Mouse (Mus musculus): ENCODE measurements around the gene Kpnb1. TPM values are rescaled to one million over a fixed set of nuclear protein-coding genes. Genes with fewer than 3 reads are reported as not detected.
A peak's percentile ranks its signal among the peaks of the same experiment; 100 is the strongest.

Gene Kpnb1
- polyA plus RNA-seq, 1 experiment from 2014 or later = 79.9 TPM

DNA sequence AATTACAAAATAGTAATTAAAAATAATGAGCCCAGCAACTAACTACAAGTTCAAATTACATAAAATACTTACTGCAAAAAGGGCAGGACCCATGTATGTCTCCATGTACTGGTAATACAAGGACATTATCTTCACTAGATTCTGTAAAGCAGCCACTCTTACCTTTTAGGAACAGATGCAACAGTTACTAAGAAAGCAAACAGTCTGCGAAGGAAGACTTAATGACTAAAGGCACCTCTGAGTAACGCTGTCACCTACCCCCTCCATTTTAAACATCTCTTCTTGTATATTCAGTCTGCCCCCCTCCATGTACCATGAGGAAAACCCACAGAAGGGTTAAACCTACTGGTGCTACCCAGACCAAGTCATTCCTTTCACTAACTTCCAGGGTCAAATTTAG, 9.5 kb downstream of the Kpnb1 start:
- no peak for ATAC-seq (replicated peaks; ENCODE audit: low FRiP score, low TSS enrichment, low read depth)
- peaks cover 100% of the 10 kb centered on the region for H3K36me3 ChIP-seq (ENCODE audit: control insufficient read depth, insufficient read depth, low read length)
- H3K4me2 ChIP-seq (ENCODE audit: low read length) = no peak overlapping the region
- H3K27ac ChIP-seq (ENCODE audit: low read depth) = no peak overlapping the region
- H3K4me3 ChIP-seq (ENCODE audit: low read depth, low read length) = no peak overlapping the region
- no peaks in the 10 kb centered on the region; the same call in 1 of the 2 replicates for H3K4me1 ChIP-seq (replicated peaks; ENCODE audit: control insufficient read depth, insufficient read depth, low read length)
- no peaks in the 10 kb centered on the region for H3K27me3 ChIP-seq (replicated peaks; ENCODE audit: control insufficient read depth, insufficient read depth, low read length)
- no peak for DNase-seq (ENCODE audit: low spot score)
- H3K9me3 ChIP-seq (ENCODE audit: control insufficient read depth, low read length) = no peaks in the 10 kb centered on the region
- no peak overlapping the region for H3K9ac ChIP-seq (ENCODE audit: low read length)
- WGBS = 96% methylated on average over 2 of the region's 2 CpGs

DNA sequence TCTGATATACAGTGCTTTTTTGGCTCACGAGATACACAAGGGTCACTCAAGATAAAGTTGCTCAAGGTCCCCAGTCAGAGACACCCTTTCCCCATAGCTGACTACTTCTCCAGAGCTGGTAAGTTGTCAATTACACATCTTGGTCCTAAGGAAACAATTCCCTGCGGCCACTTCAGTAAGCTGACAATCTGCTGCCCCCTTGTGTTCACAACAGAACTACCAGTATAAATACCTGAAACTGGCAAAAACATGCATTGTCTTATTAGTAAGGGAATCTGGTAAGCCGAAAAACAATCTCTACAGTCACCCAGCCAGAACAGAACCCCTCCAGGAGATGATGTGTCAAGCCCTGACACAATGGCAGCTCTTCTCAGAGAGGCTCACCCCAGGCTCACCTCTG, 10.8 kb downstream of the Kpnb1 start:
- WGBS = 55% methylated on average over 3 of the region's 3 CpGs
- Histone ChIP-seq H3K9me3 (ENCODE audit: control insufficient read depth, low read length) (no peaks in the 10 kb centered on the region), H3K4me2 (ENCODE audit: low read length) (no peak overlapping the region), H3K4me1 (replicated peaks; ENCODE audit: control insufficient read depth, insufficient read depth, low read length) (no peaks in the 10 kb centered on the region), H3K27ac (ENCODE audit: low read depth) (no peak overlapping the region), H3K4me3 (ENCODE audit: low read depth, low read length) (no peak overlapping the region), H3K36me3 (ENCODE audit: control insufficient read depth, insufficient read depth, low read length) (peaks cover 100% of the 10 kb centered on the region), H3K9ac (ENCODE audit: low read length) (no peak overlapping the region), H3K27me3 (replicated peaks; ENCODE audit: control insufficient read depth, insufficient read depth, low read length) (no peaks in the 10 kb centered on the region)
- no peak for DNase-seq (ENCODE audit: low spot score)
- ATAC-seq (replicated peaks; ENCODE audit: low FRiP score, low TSS enrichment, low read depth) = no peak

DNA sequence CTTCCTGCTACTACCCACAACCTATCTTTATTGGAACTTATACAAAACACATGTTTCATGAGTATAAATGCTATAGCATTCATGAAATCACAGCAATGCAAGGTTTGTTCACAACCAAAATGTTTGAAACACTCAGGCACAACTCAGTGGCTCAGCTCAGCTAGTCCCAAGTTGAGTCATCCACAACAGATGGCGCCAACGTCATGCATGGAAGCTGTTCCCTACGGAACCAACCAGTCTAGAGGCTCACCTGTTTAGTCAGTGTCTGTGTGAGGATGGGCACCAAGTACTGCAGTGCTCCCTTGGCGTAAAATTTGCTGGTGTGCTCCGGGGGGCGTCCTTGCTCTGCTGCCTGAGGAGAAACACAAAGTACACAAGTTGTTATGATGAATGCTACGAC, 12.2 kb downstream of the Kpnb1 start:
- ATAC-seq (replicated peaks; ENCODE audit: low FRiP score, low TSS enrichment, low read depth) = no peak
- WGBS = 94% methylated on average over 7 of the region's 7 CpGs
- no peak overlapping the region for H3K9ac ChIP-seq (ENCODE audit: low read length)
- no peak overlapping the region for H3K4me2 ChIP-seq (ENCODE audit: low read length)
- no peak overlapping the region for H3K4me3 ChIP-seq (ENCODE audit: low read depth, low read length)
- no peaks in the 10 kb centered on the region for H3K9me3 ChIP-seq (ENCODE audit: control insufficient read depth, low read length)
- no peak overlapping the region for H3K27ac ChIP-seq (ENCODE audit: low read depth)
- no peaks in the 10 kb centered on the region for H3K4me1 ChIP-seq (replicated peaks; ENCODE audit: control insufficient read depth, insufficient read depth, low read length)
- H3K36me3 ChIP-seq (ENCODE audit: control insufficient read depth, insufficient read depth, low read length) = peaks cover 100% of the 10 kb centered on the region
- DNase-seq (ENCODE audit: low spot score) = no peak
- H3K27me3 ChIP-seq (replicated peaks; ENCODE audit: control insufficient read depth, insufficient read depth, low read length) = no peaks in the 10 kb centered on the region

DNA sequence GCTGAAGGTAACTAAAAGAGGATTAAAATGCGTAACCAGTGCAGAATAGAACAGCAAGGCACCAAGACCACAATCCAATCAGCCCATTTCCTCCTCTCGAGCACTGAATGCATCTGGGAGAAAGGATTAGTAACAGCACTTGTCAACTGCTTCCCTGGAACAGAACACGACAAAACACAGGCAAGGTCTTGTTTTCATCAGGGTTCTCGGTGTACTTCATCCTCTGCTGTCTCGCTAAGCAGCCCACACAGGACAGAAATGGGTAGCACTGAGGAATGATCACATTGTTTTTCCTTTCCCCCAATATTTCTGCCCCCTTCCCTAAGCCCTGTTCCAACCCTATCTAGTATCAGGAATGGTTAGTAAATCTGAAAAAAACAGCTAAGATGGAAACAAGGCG, 27.3 kb downstream of the Kpnb1 start:
- ATAC-seq (replicated peaks; ENCODE audit: low FRiP score, low TSS enrichment, low read depth) (no peak), DNase-seq (ENCODE audit: low spot score) (no peak)
- no peak overlapping the region for H3K27ac ChIP-seq (ENCODE audit: low read depth)
- no peak overlapping the region for H3K9ac ChIP-seq (ENCODE audit: low read length)
- no peak overlapping the region for H3K4me2 ChIP-seq (ENCODE audit: low read length)
- no peaks in the 10 kb centered on the region for H3K27me3 ChIP-seq (replicated peaks; ENCODE audit: control insufficient read depth, insufficient read depth, low read length)
- H3K9me3 ChIP-seq (ENCODE audit: control insufficient read depth, low read length) = no peaks in the 10 kb centered on the region
- 62% methylated on average over 6 of the region's 6 CpGs for WGBS
- H3K36me3 ChIP-seq (ENCODE audit: control insufficient read depth, insufficient read depth, low read length) = peaks cover 93% of the 10 kb centered on the region
- no peaks in the 10 kb centered on the region for H3K4me1 ChIP-seq (replicated peaks; ENCODE audit: control insufficient read depth, insufficient read depth, low read length)
- H3K4me3 ChIP-seq (ENCODE audit: low read depth, low read length) = no peak overlapping the region

DNA sequence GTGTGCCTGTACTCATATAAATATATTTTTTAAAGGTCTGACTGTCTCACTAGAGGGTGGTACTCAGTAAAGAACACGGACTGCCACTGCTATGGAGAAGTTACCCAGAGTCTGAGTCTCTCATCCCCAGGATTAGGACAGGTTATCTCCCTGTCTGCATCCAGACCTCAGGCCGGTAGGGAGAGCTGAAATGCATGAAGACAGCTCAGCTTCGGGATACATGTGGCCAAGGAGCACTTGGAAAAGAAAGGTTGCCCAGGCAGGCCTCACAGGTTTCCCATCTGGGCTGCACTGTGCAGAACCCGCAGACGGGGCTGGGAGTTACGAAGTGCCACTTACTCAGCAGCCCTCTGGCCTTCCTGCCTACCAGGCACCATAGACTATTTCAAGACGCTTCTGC, 30.7 kb downstream of the Kpnb1 start:
- H3K4me3 ChIP-seq (ENCODE audit: low read depth, low read length) = no peak overlapping the region
- H3K9ac ChIP-seq (ENCODE audit: low read length) = no peak overlapping the region
- no peaks in the 10 kb centered on the region for H3K9me3 ChIP-seq (ENCODE audit: control insufficient read depth, low read length)
- no peak for DNase-seq (ENCODE audit: low spot score)
- H3K36me3 ChIP-seq (ENCODE audit: control insufficient read depth, insufficient read depth, low read length) = peaks cover 62% of the 10 kb centered on the region
- H3K4me1 ChIP-seq (replicated peaks; ENCODE audit: control insufficient read depth, insufficient read depth, low read length) = peaks cover 11% of the 10 kb centered on the region; the same call in 1 of the 2 replicates
- WGBS = 83% methylated on average over 7 of the region's 7 CpGs
- H3K27me3 ChIP-seq (replicated peaks; ENCODE audit: control insufficient read depth, insufficient read depth, low read length) = no peaks in the 10 kb centered on the region
- ATAC-seq (replicated peaks; ENCODE audit: low FRiP score, low TSS enrichment, low read depth) = no peak
- no peak overlapping the region for H3K4me2 ChIP-seq (ENCODE audit: low read length)
- H3K27ac ChIP-seq (ENCODE audit: low read depth) = no peak overlapping the region

DNA sequence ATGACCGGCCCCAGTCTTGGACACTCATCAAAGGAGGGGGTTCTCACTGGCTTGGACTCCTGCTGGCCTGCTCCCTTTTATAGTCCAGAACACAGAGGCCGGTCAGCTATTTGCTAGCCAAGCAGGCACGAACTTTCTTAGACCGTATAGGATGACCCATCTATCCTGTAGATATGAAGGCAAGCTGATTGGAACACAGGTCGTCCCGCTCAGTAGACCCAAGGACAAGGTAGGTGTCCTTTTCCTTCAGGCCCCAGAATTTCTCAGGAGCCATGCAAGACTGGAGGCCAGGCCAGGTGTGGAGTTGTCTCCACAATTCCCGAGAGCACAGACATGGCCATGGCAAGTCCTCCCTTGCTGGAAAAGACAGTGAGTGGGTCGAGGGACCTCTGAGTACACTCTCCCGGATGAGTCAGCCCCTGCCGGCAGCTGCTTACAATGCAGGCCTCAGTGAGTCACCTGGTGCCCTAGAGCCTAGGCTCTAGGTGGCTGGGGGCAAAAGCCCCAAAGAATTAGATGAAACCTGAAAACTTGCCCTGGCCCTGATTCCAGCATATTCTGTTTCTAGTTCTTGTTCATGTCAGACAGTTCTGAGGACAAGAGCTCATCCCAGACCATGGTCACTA, 34.9 kb downstream of the Kpnb1 start:
- Histone ChIP-seq H3K9ac (ENCODE audit: low read length) (no peak overlapping the region), H3K4me1 (replicated peaks; ENCODE audit: control insufficient read depth, insufficient read depth, low read length) (peaks cover 26% of the 10 kb centered on the region), H3K36me3 (ENCODE audit: control insufficient read depth, insufficient read depth, low read length) (peaks cover 24% of the 10 kb centered on the region), H3K4me3 (ENCODE audit: low read depth, low read length) (no peak overlapping the region), H3K27me3 (replicated peaks; ENCODE audit: control insufficient read depth, insufficient read depth, low read length) (no peaks in the 10 kb centered on the region), H3K9me3 (ENCODE audit: control insufficient read depth, low read length) (no peaks in the 10 kb centered on the region), H3K27ac (ENCODE audit: low read depth) (no peak overlapping the region), H3K4me2 (ENCODE audit: low read length) (no peak overlapping the region)
- 32% methylated on average over 10 of the region's 10 CpGs for WGBS
- ATAC-seq (replicated peaks; ENCODE audit: low FRiP score, low TSS enrichment, low read depth) (no peak), DNase-seq (ENCODE audit: low spot score) (no peak)

DNA sequence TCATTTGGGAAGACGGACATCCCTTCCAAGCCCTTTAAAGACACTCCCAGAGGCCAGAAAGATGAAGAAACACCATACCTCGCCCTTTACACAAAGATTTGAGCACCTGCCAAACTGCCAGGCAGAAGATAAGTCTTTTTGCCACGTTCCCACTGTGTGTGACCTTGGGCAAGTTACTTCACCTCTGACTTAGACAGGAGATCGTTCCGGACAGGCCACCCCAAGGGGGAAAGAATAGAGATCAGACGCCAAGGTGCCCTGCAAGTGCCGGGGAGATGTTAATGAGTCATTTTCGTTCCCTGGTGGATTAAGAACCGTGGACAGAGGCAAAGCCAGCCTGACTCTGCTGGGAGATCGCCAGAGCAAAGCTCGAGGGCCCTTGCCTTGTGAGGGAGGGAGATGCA, 35.7 kb downstream of the Kpnb1 start:
- H3K4me3 ChIP-seq (ENCODE audit: low read depth, low read length) = peak overlapping the region; percentile 49
- no peaks in the 10 kb centered on the region for H3K27me3 ChIP-seq (replicated peaks; ENCODE audit: control insufficient read depth, insufficient read depth, low read length)
- H3K36me3 ChIP-seq (ENCODE audit: control insufficient read depth, insufficient read depth, low read length) = peaks cover 18% of the 10 kb centered on the region
- H3K27ac ChIP-seq (ENCODE audit: low read depth) = no peak overlapping the region
- no peaks in the 10 kb centered on the region for H3K9me3 ChIP-seq (ENCODE audit: control insufficient read depth, low read length)
- DNase-seq (ENCODE audit: low spot score) = peak; percentile 76
- no peak overlapping the region for H3K9ac ChIP-seq (ENCODE audit: low read length)
- 3% methylated on average over 11 of the region's 11 CpGs for WGBS
- no peak for ATAC-seq (replicated peaks; ENCODE audit: low FRiP score, low TSS enrichment, low read depth)
- peak overlapping the region; percentile 87 for H3K4me2 ChIP-seq (ENCODE audit: low read length)
- peaks cover 26% of the 10 kb centered on the region for H3K4me1 ChIP-seq (replicated peaks; ENCODE audit: control insufficient read depth, insufficient read depth, low read length)

DNA sequence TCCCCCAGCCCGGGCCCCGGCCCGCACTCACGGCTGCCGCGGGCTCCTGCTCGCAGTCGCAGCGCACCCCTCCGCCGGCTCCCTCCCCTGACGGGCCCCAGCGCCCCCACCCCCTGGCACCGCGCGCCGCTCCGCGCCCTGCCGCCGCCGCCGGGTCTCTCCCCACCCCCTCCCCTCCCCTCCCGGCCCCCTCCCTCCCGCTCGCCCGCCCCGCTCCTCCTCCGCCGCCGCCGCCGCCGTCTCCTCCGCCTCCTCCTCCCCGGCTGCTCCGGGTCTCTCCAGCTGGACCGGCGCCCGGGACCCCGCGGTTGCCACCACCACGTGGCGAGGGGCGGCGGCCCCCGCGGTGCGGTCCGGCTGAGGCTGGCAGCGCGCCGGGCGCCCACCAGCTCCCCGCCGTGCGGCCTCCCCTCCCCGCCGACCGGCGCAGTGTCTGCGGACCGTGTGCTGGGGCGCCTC, 36.3 kb downstream of the Kpnb1 start, which contains the start of gene Tbkbp1:
Gene Tbkbp1, minus strand, starts transcription at position 153 of the 459 bp plus-strand sequence.
- DNase-seq (ENCODE audit: low spot score) (no peak), ATAC-seq (replicated peaks; ENCODE audit: low FRiP score, low TSS enrichment, low read depth) (peak; percentile 4; the same call in 1 of the 2 replicates)
- peaks cover 12% of the 10 kb centered on the region for H3K36me3 ChIP-seq (ENCODE audit: control insufficient read depth, insufficient read depth, low read length)
- H3K27ac ChIP-seq (ENCODE audit: low read depth) = peak within 1 kb of the TSS; percentile 78
- H3K9me3 ChIP-seq (ENCODE audit: control insufficient read depth, low read length) = no peaks in the 10 kb centered on the region
- H3K4me3 ChIP-seq (ENCODE audit: low read depth, low read length) = peak within 1 kb of the TSS; percentile 49
- H3K9ac ChIP-seq (ENCODE audit: low read length) = peak within 1 kb of the TSS; percentile 44
- no peaks in the 10 kb centered on the region for H3K27me3 ChIP-seq (replicated peaks; ENCODE audit: control insufficient read depth, insufficient read depth, low read length)
- H3K4me2 ChIP-seq (ENCODE audit: low read length) = peak within 1 kb of the TSS; percentile 87
- WGBS = 2% methylated on average over 22 of the region's 64 CpGs
- H3K4me1 ChIP-seq (replicated peaks; ENCODE audit: control insufficient read depth, insufficient read depth, low read length) = peaks cover 26% of the 10 kb centered on the region

Measured in intestine, embryonic 14.5 days (tissue).